Mouse (Mus musculus) c-Kit-negative CD71-positive TER-119-positive erythroid progenitor cells, embryonic 14.5 days (primary cell): Measurements from ENCODE around the gene Smpdl3a.
A peak's percentile ranks its signal among the peaks of the same experiment; 100 is the strongest.

Experiments used
- DNase-seq: peaks from one replicate; pipeline ENCODE4 v3.0.0-alpha.2; 2013; ENCODE audit warnings: low read depth, low spot score

The Smpdl3a gene

DNA sequence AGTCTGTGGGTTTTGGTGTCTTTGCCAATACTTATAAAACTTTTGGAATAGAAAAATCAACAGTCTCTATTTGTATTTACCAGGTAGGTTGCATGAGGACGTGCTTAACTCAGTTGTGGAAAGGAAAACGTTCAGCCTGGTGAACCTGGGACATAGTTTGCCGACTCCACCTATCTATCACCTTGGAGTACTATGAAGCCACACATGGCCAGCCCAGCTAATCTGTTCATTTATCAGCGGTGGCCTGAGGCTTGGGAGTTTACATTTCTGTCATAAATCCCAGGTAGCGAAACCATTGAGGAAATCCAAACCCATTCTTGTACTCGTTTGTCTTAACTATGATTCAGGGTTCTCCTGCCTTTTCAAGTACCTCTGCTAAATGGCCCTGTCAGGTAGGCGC lies at the start of gene Smpdl3a:
Gene Smpdl3a (plus strand): TSS at position 318 of the 400 bp plus-strand sequence.
- no peak for DNase-seq

DNA sequence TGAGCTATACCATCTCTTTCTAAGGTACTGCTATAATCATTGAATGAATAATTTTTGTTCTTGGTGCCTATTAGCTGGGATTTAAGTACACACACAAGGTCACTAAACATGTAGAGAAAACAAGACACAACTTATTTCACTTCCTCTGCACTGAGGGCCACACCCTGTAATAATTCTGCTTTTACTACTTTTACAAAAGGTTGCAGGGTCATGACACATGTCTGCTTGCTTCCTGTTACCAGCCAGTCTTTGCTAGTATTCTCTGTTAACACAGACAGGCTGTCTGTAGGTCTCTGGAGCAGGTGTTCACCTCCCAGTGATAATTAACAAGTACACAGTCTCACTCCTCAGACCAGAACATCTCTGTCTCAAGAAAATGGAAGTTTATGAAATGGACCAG lies 48.7 kb upstream of the Smpdl3a start:
- DNase-seq: no peak

- no peak for DNase-seq
These were observed 47.0 kb upstream of the Smpdl3a start for GRCm38 (mm10) chr10:57747127-57747526.

GRCm38 (mm10) chr10:57753343-57753742 lies 40.8 kb upstream of the Smpdl3a start:
- no peak for DNase-seq

- no peak for DNase-seq
These were observed 38.9 kb upstream of the Smpdl3a start for GRCm38 (mm10) chr10:57755201-57755736.

- DNase-seq: no peak
These were observed 35.1 kb upstream of the Smpdl3a start for GRCm38 (mm10) chr10:57758999-57759398.

- DNase-seq: no peak
These were observed 33.4 kb upstream of the Smpdl3a start for GRCm38 (mm10) chr10:57760694-57761093.

GRCm38 (mm10) chr10:57763044-57763443 lies 31.1 kb upstream of the Smpdl3a start:
- no peak for DNase-seq

DNA sequence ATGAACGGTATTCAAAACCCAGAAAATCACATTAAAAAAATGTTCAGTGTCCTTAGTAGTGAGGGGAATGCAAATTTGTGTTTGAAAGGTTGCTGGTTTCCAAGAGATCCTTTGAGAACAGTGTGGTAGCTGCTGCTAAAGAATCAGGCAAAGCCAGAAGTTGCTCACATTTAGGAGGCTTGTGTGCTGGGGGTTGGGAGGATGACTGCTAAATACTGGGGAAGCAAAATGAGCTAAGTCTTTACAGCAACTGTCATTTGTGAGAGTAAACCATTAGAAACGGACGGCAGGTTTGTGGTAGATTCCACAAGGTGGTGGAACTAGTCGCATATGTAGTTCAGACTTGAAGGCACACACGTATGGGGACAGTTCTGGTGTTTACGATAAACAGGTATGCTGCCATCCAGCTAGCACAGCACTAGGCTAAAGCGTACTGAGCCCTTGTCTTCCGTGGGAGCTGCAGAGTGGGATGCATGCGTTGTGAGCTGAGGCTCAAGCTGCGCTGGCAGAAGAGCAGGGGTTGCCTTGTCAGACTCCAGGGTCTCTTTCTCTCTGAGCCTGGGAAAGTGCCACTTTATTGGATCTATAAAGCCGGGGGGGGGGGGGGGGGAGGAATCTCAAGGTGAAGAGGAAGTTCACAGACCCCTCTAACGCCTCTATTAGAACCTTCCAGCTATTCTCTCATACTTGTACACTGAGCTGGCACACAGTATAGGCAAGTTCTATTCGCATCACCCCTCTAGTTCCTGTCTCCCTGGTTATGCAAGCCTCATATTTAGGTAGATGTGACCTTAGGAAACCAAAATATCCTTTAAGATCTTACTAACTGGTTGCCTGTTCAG lies 10.6 kb upstream of the Smpdl3a start:
- no peak for DNase-seq

DNA sequence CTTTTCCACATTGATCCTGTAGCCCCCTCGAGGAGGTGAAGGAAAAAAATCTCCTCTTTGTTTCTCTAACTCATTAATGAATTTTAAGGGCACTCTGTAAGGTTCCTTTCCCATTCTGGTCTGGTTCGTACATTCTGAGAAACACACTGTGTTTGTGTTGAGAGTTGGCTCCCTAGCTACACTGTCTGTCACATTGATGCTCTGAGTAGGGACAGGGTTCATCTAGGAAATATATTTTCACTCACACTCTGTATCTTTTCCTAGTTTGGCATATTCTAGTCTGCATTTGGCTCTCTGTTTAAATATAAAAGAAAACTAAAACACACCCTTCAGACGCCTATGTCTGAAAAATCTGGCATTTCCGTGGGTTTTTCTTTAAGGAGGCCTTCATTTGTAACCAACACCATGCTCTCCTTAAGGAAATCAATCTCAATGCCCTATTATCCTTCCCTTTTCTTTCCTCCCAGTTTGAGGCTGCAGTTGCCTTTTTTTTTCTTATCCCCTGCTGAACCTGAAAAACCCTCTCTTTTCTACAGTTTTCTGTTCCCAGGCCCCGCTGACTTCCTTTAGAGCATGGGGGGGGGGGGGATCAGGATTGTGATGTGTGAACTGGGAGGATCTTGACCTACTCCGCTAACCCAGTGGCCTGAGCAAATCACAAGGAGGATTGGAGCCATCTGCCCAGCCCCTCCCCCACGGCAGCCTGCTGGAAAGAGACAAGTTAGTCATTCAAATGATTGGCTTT lies 9.8 kb upstream of the Smpdl3a start:
- DNase-seq: no peak

GRCm38 (mm10) chr10:57784876-57785150 lies 9.3 kb upstream of the Smpdl3a start, which contains the start of gene Fabp7:
Fabp7 (plus strand) TSS chr10:57784881.
- no peak for DNase-seq

- no peak for DNase-seq
These were observed 8.6 kb upstream of the Smpdl3a start for GRCm38 (mm10) chr10:57785552-57785951.

DNA sequence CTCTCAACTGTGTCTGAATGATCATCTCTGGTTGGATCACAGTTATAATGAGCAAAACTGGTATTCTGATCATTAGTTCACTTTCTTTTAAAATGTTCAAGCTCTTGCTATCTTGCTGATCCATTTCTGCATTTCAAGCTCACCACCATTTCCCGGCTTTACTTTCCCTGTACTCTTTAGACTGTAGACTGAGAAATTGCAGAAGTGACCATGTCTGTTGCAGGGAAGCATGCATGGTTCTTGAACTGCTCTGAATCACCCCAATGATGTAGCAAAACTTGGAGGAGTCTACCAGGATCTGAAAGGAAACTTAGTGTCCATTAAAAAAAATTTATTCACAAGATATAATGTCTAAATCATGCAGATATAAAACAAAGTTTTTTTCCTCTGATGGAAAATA lies 1.2 kb upstream of the Smpdl3a start:
- no peak for DNase-seq

DNA sequence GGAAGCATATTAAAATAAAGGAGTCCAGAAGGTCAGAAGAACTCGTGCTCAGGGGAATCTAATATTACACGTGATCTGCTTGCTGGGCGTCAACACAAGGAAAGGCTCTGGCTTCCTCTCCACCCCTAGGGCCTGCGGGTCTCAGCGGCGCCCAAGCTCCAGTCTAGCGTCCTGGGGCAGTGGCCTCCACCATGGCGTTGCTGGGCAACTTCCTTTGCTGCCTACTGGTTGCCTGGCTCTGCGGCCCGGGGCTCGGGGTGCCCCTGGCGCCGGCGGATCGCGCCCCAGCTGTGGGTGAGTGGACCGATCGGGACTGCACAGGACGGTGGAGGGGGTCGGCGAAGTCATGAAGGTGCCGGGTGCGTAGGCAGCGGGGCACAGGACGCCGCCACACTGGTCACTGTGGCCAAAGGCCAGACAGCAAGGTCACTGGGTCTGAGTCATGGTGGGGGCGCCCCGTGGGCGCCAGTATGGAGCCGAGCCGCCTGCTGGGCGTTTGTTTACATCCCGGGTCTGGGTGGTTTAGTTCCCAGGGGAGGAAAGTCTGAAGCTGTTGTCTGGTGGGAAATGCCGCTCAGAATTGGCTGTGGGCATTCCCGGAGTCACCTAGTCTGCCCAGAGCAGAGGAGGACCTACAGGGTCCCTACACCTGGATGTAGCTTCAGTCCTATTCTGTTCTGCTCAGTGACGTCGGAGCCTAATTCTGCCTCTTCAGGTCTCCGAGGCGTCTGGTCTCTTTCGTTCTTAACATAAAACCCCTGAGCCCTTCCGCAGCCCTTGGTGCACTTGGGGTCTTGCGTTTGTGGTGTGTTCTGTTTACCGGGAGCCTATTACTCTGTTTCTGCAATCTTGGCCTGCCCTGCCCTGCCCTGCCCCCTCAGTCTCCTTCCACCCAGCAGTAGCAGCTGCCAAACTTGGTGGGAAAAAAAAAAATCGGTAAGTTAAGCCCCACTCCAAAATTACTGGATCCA lies 641 bp downstream of the Smpdl3a start:
- DNase-seq: no peak

DNA sequence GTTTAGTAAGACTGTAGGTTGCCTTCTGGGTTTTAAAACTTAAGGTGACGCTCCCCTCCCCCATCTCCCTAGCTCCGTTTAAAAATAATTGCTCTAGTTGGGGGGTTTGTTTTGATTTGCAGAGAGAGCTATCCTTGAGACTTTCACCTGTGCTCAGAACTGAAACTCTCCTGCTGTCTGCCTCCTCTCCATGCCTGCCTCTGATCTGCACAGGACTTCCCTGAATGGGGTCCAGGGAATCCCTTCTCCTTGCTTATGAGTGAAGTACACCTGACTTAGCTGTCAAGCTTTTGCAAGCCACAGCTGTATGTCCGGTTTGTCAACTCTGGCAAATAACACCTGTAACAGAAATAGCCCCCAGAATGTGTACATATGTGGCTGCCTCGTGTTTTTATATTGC lies 1.4 kb downstream of the Smpdl3a start:
- DNase-seq: no peak

DNA sequence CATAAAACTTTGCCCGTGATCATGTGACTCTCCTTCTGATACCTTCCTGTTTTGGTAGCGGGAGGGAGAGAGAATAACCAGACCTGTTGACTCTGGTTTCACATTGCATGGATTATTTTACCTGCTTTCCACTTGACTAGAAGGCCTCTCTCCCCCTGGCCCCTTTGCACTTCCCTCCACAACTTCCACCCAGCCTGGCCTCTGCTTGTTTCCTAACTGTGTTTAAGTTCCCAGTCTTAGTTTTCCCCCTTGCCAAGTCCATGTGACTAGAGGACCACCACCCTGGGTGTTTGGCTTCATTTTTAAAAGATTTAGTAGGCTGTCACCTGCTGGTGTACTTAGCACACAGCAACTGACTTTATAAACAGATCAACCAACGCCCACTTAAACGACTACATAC lies 1.9 kb downstream of the Smpdl3a start:
- DNase-seq: no peak

DNA sequence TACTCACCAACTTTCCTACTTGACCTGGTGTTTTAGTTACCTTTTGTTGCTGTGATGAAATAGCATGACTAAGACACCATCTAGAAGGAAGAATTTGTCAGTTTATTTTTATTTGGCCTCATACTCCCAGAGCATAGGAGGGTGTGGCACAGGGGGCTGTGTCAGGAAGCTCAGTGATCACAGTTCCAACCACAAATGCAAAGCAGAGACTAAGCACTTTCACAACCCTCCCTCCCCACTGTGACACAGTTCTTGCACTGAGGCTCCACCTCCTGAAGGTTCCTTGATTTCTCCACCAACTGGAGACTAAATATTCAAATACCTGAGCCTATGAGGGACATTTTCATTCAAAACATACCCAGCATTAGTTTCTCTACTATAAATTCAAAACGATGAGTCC lies 5.4 kb downstream of the Smpdl3a start:
- no peak for DNase-seq

- DNase-seq: peak; percentile 66
These were observed 13.6 kb downstream of the Smpdl3a start for GRCm38 (mm10) chr10:57807754-57808153.

GRCm38 (mm10) chr10:57812161-57812856 lies 18.2 kb downstream of the Smpdl3a start:
- no peak for DNase-seq

GRCm38 (mm10) chr10:57814295-57814694 lies 20.2 kb downstream of the Smpdl3a start:
- DNase-seq: no peak

DNA sequence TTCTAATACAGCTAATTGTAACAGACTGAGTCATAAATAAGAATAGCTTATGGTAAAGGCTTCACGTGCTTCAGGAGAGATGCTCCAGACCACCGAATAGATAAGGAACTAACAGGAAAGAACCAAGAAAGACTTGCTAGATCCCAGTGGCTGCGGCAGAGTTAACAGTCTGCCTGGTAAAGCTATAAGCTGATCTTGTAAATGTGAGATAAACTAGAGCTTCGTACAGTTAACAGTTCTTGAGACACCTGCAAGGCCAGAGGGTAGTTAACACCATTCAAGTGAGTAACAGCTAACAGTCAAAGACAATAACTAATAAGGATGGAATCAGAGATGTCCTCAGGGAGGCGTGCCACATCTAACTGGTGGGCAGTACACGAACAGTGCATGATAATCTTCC lies 21.7 kb downstream of the Smpdl3a start:
- DNase-seq: no peak
